In genomic region chr8:124330433-124330832, GRCm38 (mm10) we compare ENCODE assay signal across 8 mouse cellular contexts.
DNase-seq lines count a peak whose midpoint lies in the region; ATAC-seq lines count a peak whose summit lies in the region.
"Had no signal": no experiment of that assay in that cellular context is flagged by ENCODE, and none has a peak within 500 bp of the region (broad histone marks: within the 10 kb centered on the region; RNA-seq: fewer than 3 reads in every experiment).

No protein-coding gene starts in this region.

- H3K4me2 ChIP-seq in neural tube, embryonic 12.5 days (replicated peaks), result no peak overlapping the region
- no peak overlapping the region for H3K4me2 ChIP-seq in hindbrain, embryonic 12.5 days (replicated peaks)
- H3K4me2 ChIP-seq in neural tube, embryonic 13.5 days, result no peak overlapping the region

- no peak for DNase-seq in neural tube, embryonic 10.5 days (ENCODE audit: extremely low spot score, low spot score)
- DNase-seq in cerebellum, adult 8-10 months, result peak; percentile 52
- DNase-seq in spleen, postnatal 4 days (ENCODE audit: low spot score in 2 of 2), result no peak
- no peak for DNase-seq in T-cell, adult 2 months (ENCODE audit: low spot score)
- DNase-seq: lung, postnatal 14 days had no signal

- no peak overlapping the region for H3K27ac ChIP-seq in neural tube, embryonic 12.5 days
- peak overlapping the region; percentile 52; the same call in 1 of the 2 replicates for H3K27ac ChIP-seq in hindbrain, embryonic 12.5 days
- peak overlapping the region; percentile 52 for H3K27ac ChIP-seq in neural tube, embryonic 13.5 days (replicated peaks)

- no peaks in the 10 kb centered on the region for H3K27me3 ChIP-seq in neural tube, embryonic 12.5 days (replicated peaks)
- no peaks in the 10 kb centered on the region for H3K27me3 ChIP-seq in hindbrain, embryonic 12.5 days
- H3K27me3 ChIP-seq in neural tube, embryonic 13.5 days, result no peaks in the 10 kb centered on the region

- H3K36me3 ChIP-seq in neural tube, embryonic 12.5 days, result peaks cover 67% of the 10 kb centered on the region
- H3K36me3 ChIP-seq in hindbrain, embryonic 12.5 days, result peaks cover 69% of the 10 kb centered on the region
- peaks cover 85% of the 10 kb centered on the region for H3K36me3 ChIP-seq in neural tube, embryonic 13.5 days

- 0 out of 2 replicates have a peak overlapping the region, but pooled peaks have one; percentile 23 for H3K9ac ChIP-seq in neural tube, embryonic 12.5 days
- no peak overlapping the region for H3K9ac ChIP-seq in hindbrain, embryonic 12.5 days
- no peak overlapping the region for H3K9ac ChIP-seq in neural tube, embryonic 13.5 days

- no peaks in the 10 kb centered on the region for H3K9me3 ChIP-seq in neural tube, embryonic 12.5 days
- H3K9me3 ChIP-seq in hindbrain, embryonic 12.5 days (replicated peaks), result no peaks in the 10 kb centered on the region
- no peaks in the 10 kb centered on the region for H3K9me3 ChIP-seq in neural tube, embryonic 13.5 days

- peaks cover 16% of the 10 kb centered on the region; the same call in 1 of the 2 replicates for H3K4me1 ChIP-seq in neural tube, embryonic 12.5 days
- H3K4me1 ChIP-seq in hindbrain, embryonic 12.5 days, result peaks cover 25% of the 10 kb centered on the region
- H3K4me1 ChIP-seq in neural tube, embryonic 13.5 days (replicated peaks), result peaks cover 7% of the 10 kb centered on the region

- 71% methylated on average over 2 of the region's 3 CpGs for WGBS in neural tube, embryonic 12.5 days
- 38% methylated on average over 3 of the region's 3 CpGs for WGBS in hindbrain, embryonic 12.5 days
- WGBS in neural tube, embryonic 13.5 days, result 56% methylated on average over 2 of the region's 3 CpGs

- H3K4me3 ChIP-seq in neural tube, embryonic 12.5 days, result no peak overlapping the region
- H3K4me3 ChIP-seq in hindbrain, embryonic 12.5 days, result no peak overlapping the region
- H3K4me3 ChIP-seq in neural tube, embryonic 13.5 days, result no peak overlapping the region

- no peak; the same call in 1 of the 2 replicates for ATAC-seq in neural tube, embryonic 12.5 days (ENCODE audit: low FRiP score, low read depth)
- ATAC-seq in hindbrain, embryonic 12.5 days (ENCODE audit: low FRiP score), result peak; percentile 33; the same call in 1 of the 2 replicates
- ATAC-seq in neural tube, embryonic 13.5 days (ENCODE audit: low read depth), result peak; percentile 75
